Mouse (Mus musculus) left cerebral cortex, postnatal 4 days (tissue): ENCODE measurements at regions not wholly inside any gene's neighbourhood (a gene's known extent, or its start where the extent isn't known, plus 50 kb on each side); places are given as distances from the start of the nearest gene placed in this dataset.
"Not testable (repeated sequence)": the region's sequence is repeated elsewhere in the genome, so short reads cannot be mapped to it uniquely, and the experiment has no call there.

ENCODE experiments used
- DNase-seq: peaks from one replicate; pipeline ENCODE4 v3.0.0-alpha.2; 2022
- intact Hi-C: fragments of 180-260 bp; cut with DNase I; formaldehyde crosslinking; loops from one replicate; pipeline ENCODE4 v1.15.1; 2025

DNA sequence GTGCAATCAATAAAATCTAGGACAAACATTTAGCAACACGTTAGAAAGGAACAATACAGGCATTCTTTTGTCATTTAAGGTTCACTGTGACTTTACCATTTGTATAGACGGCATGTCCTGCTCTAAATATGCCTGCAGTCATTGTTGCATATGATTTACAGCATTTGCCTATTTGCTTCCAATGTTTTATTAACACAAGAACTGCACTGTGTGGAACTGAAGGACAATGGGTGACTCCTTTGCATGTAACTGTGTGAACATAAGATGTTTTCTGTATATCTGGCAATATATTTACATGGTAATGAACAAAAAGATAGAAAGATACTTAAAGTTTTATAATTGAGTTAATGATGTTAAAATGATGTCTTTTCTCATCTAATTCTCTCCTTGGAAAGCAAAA is 57.1 kb downstream of the Pou4f1 start:
- DNase-seq = no peak
- intact Hi-C loops = no loop called here

DNA sequence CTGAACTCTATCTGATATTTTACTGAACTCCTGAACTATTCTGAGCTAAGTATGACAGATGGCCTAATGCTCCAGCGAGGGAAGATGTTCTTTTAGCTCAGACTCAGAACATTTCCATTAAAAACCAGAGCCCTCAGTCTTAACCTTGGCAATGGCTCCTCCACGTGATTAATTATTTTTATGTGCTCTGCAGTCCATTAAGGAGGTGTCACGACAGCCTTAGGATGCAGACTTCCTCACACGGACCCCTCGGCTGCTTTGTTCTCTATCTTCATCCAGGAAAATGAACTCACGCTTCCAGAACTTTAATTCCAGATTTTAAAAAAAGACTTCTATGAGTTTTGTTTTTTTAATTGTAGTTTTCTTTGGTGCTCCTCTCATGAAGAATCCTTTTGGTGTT is 57.5 kb downstream of the Pou4f1 start:
- no peak for DNase-seq
- intact Hi-C loops = no loop called here

DNA sequence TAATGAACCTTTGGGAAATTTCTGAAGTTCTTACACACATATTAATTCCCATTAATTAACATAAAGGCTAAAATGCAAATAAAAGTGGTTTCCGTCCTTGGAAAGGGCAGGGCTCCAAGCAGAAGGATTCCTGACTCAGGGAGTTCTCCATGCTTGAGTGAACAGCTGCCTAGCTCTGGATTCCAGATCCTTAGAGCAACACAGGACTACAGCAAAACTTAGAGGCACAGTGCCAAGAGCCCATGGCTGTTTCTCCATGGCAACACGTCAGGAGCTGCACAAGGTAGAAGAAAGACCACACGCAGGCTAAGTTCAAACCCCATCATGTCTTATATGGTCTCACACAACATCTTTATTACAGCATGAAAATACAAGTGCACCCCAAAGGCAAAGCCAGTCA is 61.7 kb downstream of the Pou4f1 start:
- DNase-seq = peak; percentile 15
- intact Hi-C loops = no loop called here

DNA sequence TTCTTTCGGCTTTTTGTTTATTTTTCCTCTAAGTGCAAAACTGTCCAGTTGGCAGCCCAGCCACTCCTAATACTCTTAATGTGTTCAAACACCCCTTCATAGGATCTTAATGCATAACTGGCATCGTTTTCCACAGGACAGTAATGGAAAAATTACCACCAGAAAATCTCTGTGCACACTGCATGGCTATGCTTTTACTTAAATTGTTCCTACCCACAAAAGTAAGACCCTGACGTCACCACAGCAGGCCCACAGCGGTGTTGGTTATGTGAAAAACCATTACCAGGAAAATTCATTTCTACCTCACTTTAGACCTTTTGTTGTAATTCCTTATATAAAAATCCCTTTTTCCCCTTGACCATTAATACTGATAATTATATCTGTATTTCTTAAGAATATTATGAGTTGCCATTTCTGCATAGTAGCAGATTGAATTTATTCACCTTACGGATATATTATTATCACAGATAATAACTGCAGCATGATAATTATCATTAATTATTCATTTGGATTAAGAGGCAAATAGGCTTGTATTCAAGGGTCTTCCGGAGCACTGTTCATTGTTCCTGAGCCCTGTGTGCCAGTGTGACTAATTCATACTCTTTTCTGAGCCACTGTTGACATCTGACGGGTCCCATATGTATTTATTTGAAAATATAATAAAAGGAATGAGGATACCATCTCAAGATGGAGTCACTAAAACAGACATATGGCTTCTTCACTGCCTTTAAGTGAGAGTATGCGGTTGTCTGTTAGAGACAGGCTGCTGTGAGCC is 78.3 kb downstream of the Pou4f1 start:
- no peak for DNase-seq
- intact Hi-C loops = no loop called here

DNA sequence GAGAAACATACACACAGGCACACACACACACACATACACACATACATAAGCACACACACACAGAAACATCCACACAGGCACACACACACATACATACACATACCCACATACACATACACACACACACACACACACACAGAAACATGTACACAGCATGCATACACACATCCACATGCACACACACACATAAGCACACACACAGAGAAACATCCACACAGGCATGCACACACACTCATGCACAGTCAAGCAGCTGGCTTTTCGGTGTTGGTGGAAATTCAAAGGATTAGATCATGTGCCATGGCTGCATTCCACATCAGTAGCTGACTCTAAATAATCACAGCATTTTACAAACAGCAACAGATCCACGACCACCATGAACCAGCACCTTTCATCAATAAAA is 78.9 kb downstream of the Pou4f1 start:
- intact Hi-C loops = no loop called here
- no peak for DNase-seq

DNA sequence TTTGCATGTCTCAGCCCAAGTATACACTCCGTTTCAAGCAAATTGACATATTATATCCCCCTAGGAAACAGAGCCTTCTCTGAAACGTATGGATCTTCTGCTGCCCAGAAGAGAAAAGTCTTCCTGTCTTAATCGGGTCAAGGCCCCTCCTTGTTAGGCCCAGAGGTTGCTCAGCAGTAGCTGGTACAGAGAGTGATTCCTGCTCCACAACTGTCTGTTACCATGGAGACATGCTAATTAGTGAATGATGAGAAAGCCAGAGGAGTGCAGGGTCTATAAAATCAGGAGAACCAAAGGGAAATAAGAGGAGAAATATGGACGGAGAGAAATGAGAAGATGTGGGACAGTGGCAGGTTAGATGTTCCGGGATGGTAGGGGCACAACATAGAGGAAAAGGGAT is 86.8 kb downstream of the Pou4f1 start:
- intact Hi-C loops = no loop called here
- DNase-seq = no peak

DNA sequence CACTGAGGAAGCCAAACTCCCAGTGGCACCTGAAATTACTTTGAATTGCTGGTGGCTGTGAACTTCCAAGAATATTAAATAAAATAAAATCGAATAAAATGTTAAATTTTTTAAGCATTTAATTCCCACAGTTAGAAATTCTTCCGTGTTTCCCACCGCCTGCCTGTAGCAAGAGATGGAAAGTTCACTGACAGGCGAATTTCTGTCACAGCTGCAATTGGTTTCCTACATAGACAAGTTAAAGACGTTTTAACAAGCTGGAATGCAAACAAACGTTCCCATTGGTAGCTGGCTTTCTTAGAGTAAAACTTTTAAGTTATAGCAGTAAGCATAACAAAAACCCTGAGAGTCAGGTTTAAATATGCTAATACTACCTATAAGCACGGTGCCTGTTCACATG is 95.0 kb downstream of the Pou4f1 start:
- no peak for DNase-seq
- intact Hi-C loops = no loop called here

DNA sequence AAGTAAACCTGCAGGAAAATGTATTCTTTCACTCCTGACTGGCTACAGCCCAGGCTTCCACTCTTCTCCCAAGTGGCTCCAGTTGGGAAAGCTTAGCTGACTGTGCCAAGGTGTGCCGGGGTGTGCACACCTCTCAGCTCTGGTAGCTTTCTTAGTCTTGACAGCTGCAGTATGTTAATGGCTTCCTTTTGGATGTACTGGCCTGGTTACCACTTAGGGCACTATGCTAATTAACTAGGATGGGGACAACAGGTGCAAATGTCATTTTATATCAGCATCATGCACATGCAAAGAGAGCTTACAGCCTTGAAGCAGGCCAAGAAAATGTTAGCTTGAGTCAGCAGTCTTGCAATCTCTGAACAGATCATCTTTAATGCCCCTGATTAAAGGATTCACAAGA is 111.2 kb downstream of the Pou4f1 start:
- intact Hi-C loops = no loop called here
- peak; percentile 58 for DNase-seq

DNA sequence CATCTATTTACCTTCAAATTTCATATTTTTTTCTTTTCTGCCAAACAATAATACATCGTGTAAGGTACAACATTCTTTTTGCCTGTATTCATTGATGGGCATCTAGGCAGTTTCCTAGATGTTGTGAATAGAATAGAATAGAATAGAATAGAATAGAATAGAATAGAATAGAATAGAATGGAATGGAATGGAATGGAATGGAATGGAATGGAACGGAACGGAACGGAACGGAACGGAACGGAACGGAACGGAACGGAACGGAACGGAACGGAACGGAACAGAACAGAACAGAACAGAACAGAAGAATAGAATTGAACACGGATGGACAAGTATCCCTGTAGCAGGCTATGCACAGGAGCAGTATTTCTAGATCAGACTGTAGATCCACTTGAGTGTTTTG is 131.0 kb downstream of the Pou4f1 start:
- intact Hi-C loops = not testable (repeated sequence)

DNA sequence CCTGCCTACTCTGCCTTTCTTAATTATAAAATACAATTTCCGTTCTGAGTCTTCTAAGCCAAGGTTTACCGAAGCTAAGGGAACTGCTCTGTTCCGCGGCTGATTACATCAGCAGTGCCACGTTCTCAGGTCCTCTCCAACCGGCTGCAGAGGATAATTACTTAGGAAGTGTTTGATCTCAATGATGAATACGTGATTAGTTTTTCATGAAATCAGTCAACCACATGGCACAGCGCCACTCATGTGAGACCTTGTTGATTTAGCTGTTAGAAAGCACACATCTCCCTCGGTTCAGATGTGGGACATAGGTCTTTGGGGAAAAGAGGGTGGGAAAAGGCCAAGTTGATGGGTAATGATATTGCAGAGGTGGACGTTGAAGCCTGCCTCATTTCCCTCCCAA is 141.7 kb downstream of the Pou4f1 start:
- no peak for DNase-seq
- intact Hi-C loops = no loop called here

More for the DNA sequence above, 131.0 kb downstream of the Pou4f1 start:
- DNase-seq = not testable (repeated sequence)

DNA sequence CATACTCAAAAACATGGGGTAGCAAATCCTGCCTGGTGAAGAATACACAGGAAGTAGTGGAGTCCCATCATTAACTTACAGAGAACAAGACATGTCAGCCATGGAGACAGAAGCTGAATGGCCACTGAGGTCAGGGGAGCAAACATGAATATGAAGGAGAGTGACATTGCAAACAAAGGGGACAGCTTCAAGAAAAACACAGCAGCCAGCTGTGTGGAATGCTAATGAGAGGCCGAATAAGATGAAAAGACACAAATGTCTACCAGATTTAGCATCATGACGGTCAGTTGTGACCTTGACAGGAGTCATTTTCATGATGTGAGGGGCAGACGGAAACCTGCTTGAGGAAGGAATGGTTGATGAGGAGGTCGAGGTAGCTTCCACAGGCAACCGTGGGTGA is 167.7 kb downstream of the Pou4f1 start:
- DNase-seq = no peak
- intact Hi-C loops = no loop called here

DNA sequence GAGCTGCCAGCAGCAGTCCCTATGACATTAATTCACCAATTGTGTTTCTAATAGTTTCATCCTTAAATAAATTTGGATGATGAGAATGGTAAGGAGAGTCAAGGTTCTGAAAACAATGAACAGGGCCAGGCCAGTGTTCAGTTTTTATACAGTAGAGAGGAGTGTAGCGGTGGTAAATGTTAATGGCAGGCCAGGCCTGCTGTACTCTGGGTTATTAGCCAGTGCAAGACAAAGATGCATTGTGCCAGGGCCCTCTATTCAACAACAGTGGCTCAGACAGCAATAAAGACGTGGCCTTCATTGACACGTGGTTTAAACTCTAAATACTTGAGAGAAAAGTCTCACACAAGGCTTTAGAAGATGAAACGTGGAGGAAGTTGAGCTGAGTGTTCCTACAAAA is 169.5 kb downstream of the Pou4f1 start:
- DNase-seq = no peak
- intact Hi-C loops = no loop called here

DNA sequence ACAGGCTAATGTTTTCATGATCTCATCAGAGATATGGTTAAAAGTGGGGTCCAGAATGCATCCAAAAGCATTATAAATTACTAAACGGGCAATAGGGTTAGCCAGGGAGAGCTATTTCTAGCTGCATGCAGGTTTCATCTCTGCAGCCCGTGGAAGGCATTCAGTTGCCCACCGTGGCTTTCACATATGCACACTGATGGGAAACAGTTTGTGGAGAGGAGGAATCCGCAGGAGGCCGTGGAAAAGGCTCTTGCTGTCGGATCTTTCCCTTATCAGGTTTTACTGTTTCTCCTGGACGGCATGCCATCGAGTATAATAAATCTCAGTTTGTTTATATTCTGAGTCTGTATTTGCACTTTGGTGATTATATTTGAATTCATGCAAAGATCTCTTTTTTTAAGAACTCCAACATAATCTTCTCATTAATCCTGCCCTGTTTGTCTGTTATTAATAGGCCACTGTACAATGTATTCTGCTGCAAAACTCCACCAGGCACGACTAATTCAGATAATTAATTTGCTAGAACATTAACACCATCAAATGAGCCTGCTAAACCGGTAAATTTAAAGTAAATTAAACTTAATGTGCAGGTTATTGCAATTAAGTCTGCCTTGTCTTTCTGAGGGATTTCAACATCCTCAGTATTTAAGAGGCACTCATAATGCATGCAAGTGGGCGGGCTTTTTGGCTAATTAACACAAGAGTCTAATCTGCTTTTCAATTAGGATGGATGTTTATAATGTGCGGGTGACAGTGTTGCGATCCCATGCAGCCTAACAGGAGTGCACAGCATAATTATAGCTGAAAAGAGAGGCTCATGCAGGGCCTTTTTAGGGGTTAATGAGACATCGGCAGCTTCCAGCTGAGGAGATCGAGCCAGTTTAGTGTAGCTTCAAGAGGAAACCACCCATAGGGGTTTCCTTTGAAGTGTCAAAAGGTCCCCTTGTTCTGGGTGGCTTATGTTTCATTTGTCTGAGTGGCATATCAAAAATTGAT is 170.2 kb downstream of the Pou4f1 start:
- intact Hi-C loops = no loop called here
- DNase-seq = peak; percentile 6

DNA sequence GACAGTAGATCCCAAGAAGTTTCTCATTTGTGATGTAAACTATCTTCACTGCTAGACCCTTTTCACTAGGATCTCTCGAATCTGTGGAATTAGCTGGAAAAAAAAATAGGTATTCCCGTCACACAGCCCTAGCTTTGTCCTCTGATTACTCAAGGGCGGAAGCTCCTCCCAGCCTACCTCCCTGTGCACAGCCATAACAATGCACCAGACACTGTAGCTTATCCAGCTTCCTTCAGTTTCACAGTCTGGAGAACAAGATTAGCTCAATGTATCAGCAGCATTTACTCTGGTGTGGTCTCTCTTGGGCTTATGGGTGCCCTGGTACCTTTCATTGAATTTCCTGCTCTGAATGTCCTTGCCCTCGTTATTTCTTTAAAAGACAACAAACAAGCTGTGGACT is 174.0 kb downstream of the Pou4f1 start:
- DNase-seq = no peak
- intact Hi-C loops = no loop called here

DNA sequence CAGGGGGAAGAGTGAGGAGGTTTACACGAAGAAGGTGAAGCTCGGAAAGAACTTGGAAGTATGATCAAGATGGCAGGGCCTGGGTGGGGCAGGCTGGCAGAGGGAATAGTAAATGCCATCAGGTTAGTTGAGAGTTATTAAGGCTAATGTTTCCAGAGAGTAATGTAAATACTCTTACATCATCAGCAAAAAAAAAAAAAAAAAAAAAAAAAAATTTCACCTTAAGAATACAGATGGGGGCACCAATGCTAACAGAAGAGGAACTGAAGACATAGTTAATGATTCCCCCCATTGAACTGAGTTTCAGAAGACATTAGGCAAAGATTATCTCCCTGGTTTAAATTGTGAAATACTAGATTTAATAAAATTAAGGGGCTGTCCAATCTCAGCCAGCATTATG is 174.7 kb downstream of the Pou4f1 start:
- no peak for DNase-seq
- intact Hi-C loops = no loop called here

DNA sequence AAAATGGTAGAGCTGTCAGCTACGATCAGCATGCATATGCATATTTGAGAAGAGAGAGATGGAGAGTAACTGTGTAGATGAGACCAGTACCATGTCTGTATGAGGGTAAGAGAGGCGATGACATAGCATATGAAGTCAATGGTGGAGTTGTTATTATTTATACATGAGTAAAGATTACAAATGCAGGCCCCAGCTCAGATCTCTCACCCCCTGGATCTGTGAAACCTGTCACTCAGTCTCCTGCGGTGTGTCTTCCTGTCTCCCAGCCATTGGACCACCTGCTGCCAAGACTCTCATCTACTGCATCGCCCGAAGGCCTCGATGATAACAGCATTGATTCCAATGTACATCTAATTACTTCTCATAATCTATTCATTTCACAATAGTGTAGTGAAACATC is 187.4 kb downstream of the Pou4f1 start:
- DNase-seq = peak; percentile 28
- intact Hi-C loops = no loop called here

DNA sequence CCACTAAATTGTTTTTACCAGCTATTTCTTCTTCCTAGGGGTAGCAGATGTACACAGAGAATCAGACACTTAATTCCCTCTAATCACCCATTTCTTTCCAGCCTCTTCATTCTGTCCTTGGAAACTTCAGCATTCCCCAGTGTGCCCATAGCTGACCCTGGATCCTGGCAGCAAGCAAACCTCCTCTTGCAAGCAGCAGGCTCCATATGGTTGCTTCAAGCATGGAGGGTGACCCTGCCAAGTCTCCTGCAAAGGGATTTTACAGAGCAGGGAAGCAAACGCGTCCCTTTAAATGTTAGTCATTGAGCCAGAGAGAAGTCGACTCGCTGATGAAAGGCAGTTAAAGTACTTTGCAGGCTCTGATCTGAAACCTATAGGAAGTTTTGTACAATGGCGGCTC is 187.9 kb downstream of the Pou4f1 start:
- intact Hi-C loops = no loop called here
- peak; percentile 75 for DNase-seq

DNA sequence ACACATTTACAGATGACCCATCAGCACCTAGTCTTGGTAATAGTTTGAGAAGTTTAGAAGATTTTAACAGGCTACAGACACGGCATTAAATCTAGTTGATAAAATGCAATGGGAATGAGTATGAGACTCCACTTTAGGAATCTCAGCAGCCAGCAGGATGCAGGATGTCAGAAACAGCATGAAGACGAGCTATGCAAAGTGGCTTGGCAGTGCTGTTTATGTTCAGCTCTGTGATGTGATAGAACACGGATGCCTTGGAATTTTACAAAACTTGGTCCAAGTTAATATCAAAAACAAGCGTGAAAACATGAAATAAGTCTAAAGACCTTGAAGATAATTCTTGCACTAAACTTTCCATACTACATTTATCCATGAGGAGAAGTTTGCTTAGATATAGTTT is 193.0 kb downstream of the Pou4f1 start:
- DNase-seq = no peak
- intact Hi-C loops = no loop called here

DNA sequence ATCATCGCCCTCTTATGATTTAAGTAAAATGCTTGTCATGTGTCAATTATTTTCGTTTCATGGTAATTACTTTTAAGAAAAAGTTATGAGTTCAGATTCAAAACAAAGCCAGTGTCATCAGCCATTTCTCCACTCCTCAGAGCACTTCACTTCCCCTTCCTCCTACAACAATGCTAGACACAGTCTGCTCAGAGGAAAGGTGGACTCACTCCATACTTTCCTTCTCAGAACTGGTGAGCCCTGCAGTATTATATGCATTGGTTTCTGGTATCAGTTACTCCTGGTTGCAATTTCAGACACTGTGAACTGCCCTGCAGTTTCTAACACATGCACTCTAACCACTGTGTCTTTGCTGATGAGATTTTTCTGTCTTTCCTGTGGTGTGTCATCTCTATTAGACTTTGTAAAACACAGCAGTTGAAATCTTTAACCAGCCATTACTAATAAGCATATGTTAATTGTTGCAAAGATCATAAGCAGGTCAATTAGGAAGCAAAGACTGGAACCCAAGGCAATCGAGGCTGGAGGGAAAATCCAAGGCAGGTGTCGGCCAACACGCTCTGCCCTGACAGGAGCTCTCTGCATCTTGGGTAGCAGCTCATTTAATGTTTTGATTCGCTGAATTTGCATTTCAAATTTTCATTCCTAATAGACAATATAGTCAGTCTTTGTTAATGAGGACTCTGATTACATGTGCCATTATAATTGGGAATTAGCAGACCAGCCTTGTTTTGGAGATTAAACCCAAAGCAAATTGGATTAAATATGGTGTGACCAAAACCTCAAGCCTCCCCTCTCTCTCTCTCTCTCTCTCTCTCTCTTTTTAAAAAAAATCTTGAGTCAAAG is 202.7 kb downstream of the Pou4f1 start:
- no peak for DNase-seq
- intact Hi-C loops = no loop called here

DNA sequence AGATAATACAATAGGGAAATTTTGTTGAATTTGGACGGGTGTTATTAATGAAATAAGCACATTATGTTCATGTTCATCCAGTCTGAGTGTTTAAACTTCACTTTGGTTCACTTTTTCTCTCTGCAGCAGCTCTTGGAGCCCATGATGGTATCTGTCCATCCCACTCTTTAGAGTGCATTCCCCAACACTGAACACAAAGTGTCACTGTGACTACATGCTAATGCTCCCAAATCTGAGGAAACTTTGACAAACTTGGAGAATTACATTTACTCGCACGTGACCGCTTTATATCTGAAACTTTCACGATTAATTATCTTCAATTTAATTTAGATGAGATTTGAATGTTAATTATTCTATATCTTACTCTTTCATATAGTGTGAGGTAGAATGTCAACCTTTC is 250.8 kb downstream of the Pou4f1 start:
- intact Hi-C loops = no loop called here
- no peak for DNase-seq

DNA sequence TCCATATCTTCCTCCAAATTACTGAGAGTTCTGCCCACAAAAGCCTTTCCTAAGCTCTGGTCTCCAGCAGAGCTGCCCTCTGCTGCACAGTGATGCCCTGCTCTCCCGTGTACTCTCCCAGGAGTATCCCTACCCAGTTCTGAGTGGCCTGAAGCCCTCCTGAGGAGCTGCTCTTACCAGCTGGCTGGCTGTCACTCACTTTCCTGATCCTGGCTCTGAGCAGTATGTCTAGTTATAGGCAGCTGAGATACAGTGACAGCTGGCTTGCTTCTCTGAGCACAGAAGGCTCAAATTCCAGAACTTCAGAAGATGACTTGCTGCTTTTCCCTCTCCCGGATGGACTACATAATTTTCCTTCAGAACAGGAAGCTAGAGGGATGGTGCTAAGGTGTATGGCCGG is 257.1 kb downstream of the Pou4f1 start:
- intact Hi-C loops = no loop called here
- no peak for DNase-seq
